Mouse (Mus musculus) spleen, postnatal 10 days (tissue): ENCODE measurements around the gene Entpd8.
A peak's percentile ranks its signal among the peaks of the same experiment; 100 is the strongest.

Experiments used
- DNase-seq, 2 experiments: peaks; one replicate each; pipeline ENCODE4 v3.0.0; 2021 to 2022; ENCODE audit warnings: low spot score in 2 of 2

Entpd8 gene

DNA sequence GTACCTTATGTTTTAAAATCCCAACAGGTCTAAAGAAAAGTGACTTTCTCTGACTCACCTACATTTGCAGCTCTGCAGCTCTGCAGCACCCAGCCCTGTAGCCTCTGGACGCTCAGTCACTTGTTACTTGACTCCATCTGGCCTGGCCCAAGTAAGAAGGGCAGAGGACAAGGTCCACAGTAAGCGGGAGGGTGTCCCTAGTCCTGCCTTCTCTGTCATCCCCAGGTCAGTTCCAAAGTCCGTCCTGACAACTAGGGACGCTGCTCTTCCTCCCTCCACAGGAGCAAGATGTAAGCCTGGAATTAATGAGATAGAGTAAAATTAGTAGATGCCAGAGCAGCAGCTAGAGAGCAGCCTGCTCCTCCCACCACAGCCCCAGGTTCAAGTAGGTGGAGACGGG lies at the start of gene Entpd8:
Gene Entpd8, plus strand, starts transcription at position 229 of the 400 bp plus-strand sequence.
- no peak for DNase-seq

DNA sequence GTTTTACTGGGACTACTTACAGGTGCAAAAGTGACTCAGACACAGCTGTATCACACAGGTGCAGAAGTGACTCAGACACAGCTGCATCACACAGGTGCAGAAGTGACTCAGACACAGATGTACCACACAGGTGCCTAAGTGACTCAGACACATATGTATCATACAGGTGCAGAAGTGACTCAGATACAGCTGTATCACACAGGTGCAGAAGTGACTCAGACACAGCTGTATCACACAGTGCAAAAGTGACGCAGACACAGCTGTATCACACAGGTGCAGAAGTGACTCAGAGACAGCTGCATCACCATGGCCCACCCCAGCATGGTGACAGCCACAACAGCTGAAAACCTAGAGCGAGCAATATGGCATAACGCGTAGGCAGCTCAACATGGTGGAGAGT lies 45.1 kb upstream of the Entpd8 start:
- DNase-seq: no peak

DNA sequence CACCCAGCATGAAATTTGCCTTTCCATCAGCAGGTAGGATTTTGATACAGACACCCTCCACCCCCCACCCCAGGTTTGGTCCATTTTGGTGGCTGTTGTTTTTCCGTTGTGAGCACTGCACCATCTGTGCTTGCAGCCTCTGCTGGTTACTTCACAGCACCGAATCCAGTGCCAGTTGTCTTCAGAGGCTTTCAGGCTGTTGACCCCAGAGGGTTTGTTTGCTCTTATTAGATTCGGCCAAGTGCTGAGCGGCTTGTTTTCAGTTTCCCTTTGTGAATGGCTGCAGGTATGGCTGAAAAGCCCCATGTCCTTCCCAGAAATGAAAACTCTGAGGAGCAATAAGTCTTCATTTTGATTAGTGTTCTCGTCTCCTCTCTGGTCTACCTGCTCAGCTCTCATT lies 40.0 kb upstream of the Entpd8 start:
- no peak for DNase-seq

DNA sequence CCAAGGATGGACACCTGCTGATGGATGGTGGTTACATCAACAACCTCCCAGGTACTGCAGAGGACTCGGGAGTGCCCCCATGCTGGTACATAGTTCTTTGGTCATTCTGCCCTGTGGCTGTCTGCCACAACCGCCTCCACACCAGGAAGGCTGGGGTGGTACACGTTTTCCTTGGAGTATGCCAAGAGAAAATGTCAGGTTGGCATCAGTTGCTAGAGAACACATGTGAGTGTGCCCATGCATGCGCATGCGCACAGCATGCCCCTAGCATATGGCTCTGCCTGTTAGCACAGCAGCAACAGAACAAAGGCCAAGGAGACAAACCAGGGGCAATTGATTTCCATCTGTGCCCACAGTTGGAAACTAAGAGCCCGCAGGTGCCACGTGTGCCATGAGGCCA lies 29.2 kb upstream of the Entpd8 start:
- DNase-seq: no peak

DNA sequence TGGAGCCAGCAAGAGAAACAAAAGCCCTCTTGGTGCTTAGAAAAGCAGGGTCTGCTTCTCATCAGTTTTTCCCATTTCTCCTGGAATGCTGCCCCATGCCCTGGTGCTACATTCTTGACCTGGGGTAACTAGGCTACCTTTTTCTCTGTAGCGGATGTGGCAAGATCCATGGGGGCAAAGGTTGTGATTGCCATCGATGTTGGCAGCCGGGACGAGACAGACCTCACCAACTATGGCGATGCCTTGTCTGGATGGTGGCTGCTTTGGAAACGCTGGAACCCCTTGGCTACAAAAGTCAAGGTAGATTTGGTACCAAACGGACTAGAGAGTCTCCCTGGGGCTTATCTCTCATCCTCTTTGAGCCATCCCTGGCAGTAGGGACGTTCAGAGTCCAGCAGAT lies 28.7 kb upstream of the Entpd8 start:
- no peak for DNase-seq

DNA sequence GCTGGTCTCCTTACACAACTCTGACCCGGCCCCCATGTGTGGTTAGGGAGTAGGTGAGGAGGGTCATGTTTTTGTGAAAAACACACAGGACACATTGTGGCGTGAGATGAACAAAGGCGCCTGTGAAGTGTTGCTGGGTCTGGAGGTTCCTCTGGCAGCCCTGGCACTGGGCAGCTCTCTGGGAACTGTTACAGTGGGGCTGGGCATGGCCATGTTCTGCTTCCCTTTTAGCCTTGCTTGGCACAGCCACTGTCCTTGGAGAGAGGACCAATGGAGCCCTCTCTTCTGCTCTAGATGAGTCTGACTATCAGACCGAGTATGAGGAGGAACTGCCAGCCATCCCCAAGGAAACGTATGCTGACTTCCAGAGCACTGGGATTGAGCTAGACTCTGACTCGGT lies 27.0 kb upstream of the Entpd8 start:
- DNase-seq: no peak

DNA sequence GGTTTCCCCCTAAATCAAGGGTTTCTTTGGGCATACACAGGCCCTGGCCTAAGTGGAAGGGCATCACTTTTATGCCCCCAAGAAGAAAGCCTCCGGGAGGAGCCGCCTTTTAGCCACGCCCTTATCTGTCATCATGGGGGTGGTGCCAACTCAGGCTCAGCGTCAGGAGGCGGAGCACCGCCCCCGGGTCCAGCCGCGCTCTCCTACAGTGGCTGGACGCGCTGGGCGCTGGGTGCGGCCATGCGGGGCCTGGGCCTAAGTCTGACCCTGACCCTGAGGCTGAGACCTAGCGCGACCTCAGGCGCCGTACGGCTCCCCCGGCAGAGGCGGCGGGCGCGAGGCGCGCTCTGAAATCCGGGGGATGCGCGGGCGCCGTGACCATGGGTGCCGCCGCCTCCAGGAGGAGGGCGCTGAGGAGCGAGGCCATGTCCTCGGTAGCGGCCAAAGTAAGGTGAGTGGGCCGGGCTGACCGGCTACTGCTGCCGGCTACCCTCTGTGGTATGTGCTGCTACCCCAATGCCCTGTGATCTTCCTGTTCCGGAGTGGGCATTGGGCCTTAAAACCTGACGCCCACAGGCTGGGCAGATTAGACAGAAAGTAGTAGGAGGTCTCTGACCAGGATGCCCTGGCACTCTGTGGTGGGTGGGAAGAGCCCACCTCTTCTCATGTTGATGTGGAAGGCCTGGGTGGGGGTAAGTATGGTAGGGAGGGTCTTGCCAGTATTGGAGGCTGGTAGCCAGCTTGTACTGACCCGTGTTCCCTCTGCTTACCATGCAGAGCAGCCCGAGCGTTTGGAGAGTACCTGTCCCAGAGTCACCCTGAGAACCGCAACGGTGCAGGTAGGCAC lies 25.7 kb upstream of the Entpd8 start, which contains the start of gene Nsmf:
Gene Nsmf, plus strand, starts transcription at position 135 of the 847 bp plus-strand sequence.
- DNase-seq: peak; percentile 76 to 87

DNA sequence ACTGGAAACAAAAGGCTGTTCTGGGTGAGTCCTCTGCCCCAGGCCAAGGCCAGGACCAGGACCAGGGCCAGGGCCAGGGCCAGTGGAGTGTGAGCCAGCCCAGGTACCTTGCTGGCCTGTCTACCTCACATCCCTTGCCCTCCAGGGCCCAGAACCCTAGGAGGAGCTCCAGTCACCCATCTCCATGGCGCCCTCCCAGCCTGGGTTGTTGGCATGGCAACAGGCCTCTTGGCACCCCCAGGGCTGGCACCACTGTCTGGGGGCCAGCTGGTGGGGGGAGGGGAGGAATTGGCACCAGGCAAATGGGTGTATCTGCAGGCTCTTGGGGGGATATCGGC lies 25.1 kb upstream of the Entpd8 start:
- peak in 1 of 2 experiments; percentile 29 for DNase-seq

DNA sequence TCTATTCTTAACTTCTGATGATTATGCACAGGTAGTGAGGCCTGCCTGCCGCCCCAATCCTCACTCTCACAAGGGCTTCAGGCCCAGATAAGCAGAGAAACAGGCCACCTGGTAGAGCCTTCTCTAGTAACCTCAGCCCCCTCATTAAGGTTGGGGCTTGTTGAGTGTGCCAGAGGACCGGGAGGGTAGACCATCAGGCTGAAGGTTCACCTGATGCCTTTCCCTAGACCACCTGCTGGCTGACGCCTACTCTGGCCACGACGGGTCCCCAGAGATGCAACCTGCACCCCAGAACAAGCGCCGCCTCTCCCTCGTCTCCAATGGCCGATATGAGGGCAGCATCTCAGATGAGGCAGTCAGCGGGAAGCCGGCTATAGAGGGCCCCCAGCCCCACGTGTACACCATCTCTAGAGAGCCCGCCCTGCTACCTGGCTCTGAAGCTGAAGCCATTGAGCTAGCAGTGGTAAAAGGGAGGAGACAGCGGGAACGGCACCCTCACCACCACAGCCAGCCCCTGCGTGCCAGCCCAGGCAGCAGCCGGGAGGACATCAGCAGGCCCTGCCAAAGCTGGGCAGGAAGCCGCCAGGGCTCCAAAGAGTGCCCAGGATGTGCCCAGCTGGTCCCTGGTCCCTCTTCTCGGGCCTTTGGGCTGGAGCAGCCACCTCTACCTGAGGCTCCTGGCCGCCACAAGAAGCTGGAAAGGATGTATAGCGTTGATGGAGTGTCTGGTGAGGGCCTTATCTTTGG lies 24.5 kb upstream of the Entpd8 start:
- no peak for DNase-seq

DNA sequence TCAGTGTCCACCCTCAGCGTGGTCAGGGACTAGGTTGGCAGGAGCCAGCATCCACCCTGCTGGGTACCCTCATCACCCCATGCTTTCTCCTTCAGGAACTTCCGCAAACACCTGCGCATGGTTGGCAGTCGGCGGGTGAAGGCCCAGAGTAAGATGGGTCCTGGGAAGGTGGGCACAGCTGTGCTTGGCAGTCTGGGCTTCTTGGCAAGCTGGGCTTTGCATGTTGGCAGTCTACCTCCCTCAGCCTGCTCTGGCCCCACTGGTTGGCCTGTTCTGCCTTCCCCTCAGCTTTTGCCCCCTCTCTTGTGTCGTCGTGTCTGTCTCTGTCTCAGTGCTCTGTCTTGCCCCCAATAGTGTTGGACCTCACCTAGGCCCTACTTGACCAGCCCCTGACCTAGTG lies 21.2 kb upstream of the Entpd8 start:
- DNase-seq: no peak

DNA sequence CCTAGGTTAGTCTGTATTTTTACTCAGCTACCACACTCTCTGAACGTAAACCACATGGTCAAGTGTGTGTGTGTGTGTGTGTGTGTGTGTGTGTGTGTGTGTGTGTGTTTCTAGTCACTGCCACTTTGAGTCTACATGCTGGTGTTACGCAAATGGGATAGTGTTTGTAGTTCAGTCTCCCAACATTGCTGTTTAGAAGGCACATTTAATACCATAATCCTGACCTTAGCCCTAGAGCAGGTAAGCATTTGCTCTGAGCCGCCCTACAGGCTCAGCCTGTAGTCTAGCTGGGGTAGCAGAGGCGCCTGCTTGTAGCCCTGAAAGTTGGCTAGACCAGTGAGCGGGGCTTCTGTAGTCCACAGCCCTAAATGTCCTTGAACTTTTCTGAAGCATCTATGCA lies 16.6 kb upstream of the Entpd8 start:
- no peak for DNase-seq

DNA sequence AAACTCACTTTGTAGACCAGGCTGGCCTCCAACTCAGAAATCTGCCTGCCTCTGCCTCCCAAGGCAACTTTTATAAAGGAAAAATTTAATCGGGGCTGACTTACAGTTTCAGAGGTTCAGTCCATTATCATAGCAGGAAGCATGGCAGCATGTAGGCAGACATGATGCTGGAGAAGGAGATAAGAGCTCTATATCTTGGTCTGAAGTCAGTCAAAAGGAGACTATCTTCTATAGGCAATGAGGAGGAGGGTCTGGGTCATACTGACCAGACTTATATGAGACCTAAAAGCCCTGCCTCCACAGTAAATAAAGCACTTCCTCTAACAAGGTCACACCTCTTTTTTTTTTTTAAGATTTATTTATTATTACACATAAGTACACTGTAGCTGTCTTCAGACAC lies 15.8 kb upstream of the Entpd8 start:
- DNase-seq: no peak

DNA sequence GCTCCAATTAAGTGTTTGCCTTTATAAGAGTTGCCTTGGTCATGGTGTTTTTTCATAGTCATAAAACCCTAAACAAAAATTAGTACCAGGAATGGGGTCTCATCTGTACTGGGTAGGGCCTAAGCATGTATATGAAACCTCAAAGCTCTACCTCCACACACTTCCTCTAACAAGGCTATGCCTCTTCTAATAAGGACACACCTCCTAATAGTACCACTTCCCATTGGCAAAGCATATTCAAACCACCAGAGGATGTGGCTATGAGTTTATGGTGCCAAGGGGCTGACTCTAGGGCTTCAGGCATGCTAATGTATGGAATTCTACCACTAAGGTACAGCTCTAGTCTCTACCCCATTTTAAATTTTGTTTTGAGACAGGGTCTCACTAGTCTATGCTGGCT lies 14.6 kb upstream of the Entpd8 start:
- DNase-seq: no peak

DNA sequence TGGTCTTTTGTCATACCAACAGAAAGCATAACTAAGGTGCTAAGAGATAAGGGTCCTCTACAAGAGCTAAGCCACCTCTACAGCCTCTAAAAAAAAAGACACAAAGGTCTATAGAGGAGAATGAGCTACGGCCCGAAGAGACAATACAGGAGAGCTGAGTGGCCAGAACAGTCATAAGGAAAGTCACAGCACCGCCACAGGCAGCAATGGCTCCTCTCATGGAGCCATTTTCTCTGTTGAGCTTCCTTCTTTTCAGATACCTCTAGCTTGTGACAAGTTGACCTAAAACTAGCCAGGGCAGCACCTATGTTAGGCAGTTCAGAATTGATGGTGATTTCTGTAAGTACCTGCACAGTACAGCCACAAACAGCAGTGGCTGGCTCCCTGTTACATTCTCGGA lies 13.6 kb upstream of the Entpd8 start:
- no peak for DNase-seq

DNA sequence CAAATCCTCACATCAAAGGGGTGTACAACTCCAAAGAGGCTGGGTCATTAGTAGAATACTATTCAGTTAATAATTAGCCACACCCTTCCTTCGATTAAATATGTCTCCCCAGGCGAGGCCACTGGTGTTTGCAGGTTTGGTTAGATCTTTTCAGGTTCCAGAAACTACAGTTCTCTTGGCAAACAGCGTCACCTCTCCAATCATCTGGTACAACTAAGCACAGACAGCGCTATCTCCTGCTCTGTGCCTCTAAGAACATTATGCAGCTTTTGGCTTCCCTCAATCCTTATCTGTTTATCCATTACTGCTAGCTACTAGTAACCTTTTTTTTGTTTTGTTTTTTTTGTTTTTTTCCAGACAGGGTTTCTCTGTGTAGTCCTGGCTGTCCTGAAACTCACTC lies 10.6 kb upstream of the Entpd8 start:
- DNase-seq: no peak

DNA sequence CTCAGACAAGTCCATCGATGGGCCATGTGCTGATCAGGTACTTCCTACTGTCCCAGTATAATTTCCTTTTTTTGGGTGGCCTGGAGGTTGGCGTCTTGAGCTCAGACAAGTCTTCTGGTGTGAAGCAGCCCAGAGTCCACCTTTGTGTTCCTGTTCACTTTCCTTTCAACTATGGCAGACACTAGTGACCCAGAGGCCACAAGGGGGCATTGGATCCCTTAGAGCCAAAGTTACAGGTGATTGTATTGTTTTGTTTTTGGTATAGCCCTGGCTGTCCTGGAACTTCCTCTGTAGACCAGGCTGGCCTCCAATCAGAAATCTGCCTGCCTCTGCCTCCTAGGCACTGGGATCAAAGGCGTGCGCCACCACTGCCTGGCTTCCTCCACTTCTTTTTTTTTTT lies 7.7 kb upstream of the Entpd8 start:
- no peak for DNase-seq

DNA sequence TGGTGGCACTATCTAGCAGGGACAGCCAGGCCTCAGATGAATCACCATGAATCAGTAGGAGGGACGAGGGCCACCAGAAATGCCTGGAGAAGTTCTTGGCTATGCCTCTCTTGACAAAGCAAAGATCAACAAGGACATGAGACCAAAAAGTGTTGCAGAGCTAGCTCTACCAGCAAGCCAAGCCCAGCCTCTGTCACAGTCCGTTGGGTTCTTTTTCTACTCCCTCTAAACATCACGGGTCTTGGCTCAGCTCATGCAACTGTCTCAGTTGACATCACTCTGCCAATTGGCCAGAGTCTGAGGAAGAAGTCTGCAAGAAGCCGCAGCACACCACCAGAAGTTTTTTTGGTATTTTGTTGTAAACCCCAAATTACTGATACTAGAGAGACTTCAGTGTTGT lies 4.6 kb upstream of the Entpd8 start:
- no peak for DNase-seq

DNA sequence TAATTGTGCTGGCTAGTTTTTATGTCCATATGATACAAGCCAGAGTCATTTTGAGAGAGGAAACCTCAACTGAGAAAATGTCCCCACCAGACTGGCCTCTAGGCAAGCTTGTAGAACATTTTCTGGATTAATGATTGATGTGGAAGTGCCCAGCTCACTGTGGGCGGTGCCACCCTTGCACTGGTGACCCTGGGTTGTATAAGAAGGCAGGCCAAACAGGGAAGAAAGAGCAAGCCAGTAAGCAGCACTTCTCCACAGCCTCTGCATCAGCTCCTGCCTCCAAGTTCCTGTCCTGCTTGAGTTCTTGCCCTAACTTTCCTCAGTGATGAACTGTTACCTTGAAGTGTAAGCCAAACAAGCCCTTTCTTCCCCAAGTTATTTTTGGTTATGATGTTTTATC lies 1.1 kb upstream of the Entpd8 start:
- no peak for DNase-seq

DNA sequence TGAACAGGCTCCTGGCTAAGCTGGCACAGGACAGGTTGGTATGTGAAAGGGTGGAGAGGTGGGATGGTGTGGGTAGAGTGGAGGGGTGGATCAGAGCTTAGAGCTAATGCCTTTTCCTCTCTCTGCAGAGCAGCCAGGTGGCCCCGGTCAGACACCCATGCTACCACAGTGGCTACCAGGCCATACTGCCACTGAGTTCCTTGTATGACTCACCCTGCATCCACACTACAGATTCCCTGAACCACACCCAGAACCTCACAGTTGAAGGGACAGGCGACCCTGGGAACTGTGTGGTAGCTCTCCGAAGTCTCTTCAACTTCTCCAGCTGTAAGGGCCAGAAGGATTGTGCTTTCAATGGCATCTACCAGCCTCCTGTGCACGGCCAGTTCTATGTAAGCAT lies 3.6 kb downstream of the Entpd8 start:
- no peak for DNase-seq

DNA sequence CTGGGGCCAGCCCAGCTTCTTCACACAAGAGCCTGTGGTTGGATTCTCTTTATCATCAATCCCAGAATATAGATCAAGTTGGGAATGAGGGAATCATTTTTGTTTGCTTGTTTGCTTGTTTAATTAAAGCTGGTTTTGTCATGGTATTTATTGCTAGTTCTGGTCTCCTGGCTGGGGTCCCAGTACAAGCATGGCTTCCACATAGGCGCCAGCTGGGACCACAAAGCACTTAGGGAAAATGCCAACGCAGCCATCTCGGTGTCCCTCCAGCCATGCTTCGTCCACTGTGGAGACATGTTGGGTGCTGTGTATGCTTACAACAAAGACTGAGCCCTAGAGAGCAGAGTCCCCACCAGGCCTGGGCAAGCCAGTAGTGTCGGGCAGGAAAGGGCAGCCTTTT lies 5.5 kb downstream of the Entpd8 start:
- no peak for DNase-seq

DNA sequence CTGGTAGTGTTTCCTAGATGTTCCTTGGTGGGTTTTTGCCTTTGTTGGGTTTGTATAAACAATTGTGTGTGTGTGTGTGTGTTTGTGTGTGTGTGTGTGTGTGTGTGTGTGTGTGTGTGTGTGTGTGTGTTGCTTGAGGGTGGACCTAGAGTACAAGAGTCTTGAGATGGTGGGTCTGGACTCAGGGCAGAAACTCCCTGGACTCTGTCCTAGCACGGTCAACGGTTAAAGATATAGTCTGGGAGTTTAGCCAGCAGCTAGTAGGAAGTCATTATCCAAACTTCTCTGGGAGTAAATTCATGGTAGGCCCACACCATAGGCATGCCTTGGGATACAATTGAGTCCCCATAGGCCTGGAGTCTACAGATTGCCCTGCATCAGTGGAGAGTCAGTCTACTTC lies 7.7 kb downstream of the Entpd8 start:
- no peak for DNase-seq

DNA sequence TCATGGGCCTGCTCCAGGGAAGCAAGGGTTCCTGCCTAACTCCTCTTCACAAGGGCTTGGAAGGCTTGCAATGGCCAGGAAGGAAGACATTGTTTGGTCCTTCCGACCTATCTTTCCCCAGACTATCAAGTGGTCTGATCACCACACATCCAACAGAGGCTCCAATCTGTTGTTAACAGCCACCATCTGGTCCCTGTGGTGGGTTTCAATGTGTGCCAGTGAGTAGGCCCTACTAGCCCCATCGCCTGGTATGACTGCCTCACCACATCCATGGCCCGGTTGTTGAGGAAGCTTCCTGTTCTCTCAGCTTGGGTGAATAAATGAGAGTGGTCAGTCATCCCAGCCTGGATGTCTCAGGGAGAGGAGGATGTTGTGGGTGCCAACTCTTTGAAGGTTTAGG lies 8.5 kb downstream of the Entpd8 start:
- DNase-seq: no peak

DNA sequence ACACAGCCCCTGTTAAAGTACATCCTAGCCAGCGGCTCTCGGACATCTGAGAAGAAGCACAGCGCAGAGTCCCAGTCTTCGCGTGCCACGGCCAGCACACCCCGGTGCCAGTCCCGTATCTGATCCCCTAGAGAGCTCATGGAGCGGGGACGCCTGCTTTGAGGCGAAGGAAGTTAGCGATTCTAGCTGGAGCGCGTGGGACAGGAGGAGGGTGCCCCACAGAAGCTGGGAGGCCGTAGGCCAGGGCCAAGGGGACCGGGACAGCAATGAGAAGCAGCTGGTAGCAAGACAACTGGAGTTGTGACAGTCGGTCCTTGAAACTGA lies 14.6 kb downstream of the Entpd8 start:
- DNase-seq: no peak
